Mouse (Mus musculus): ENCODE data around the gene St5. TPM values are rescaled to one million over a fixed set of nuclear protein-coding genes. Genes with fewer than 3 reads are reported as not detected.

St5 gene
- polyA plus RNA-seq, 1 experiment from 2014 or later, result 45.1 TPM

DNA sequence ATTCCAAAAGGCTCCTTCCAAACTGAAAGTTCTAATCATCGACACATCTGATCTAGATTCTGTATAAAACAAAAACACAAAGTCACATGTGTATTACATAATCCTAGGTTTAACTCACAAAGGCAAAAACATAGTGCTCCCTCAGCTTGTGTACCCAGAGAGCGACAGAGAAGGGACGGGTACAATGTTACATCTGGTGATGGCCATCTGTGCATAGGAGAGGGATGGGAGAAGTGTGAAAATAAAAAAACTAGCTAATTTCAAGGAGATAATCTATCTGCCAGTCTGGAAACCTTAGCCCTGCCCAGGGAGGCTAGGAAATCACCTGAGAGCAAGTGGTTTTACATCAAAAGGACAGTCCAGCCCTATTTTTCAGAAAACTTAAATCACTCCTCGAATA lies 40.8 kb downstream of the St5 start:
- no peak overlapping the region for H3K4me3 ChIP-seq
- H3K4me2 ChIP-seq, result no peak overlapping the region
- H3K4me1 ChIP-seq, result peaks cover 17% of the 10 kb centered on the region
- ATAC-seq (ENCODE audit: insufficient number of reproducible peaks, insufficient read depth, low FRiP score, low TSS enrichment, low read depth), result no peak
- WGBS, result 54% methylated on average over 4 of the region's 4 CpGs
- no peaks in the 10 kb centered on the region for H3K27me3 ChIP-seq
- H3K9ac ChIP-seq, result no peak overlapping the region
- H3K27ac ChIP-seq, result no peak overlapping the region
- H3K9me3 ChIP-seq, result no peaks in the 10 kb centered on the region
- H3K36me3 ChIP-seq, result no peaks in the 10 kb centered on the region

DNA sequence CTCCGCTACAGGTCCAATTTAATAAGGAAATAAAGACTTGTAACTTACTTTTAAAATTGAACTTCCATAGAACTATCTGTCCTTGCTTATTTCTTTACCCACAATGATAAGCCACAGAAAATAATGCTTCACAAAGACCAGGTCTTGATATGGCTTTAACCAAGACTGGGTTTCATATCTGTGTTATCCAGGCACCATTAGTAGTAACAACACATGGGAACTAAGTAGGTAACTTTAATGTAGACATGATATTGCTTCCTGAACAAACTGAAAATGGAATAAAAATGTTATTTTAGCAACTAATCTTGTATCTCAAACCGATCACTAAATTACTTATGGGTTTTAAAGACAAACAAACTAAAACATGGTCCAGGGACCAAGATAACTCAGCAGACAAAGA lies 44.1 kb downstream of the St5 start:
- H3K27ac ChIP-seq, result no peak overlapping the region
- H3K27me3 ChIP-seq, result no peaks in the 10 kb centered on the region
- peaks cover 17% of the 10 kb centered on the region for H3K4me1 ChIP-seq
- no peaks in the 10 kb centered on the region for H3K9me3 ChIP-seq
- H3K9ac ChIP-seq, result no peak overlapping the region
- H3K4me2 ChIP-seq, result no peak overlapping the region
- H3K36me3 ChIP-seq, result peaks cover 7% of the 10 kb centered on the region; the same call in 1 of the 2 replicates
- no peak for ATAC-seq (ENCODE audit: insufficient number of reproducible peaks, insufficient read depth, low FRiP score, low TSS enrichment, low read depth)
- no peak overlapping the region for H3K4me3 ChIP-seq
- WGBS, result 93% methylated on average over 2 of the region's 2 CpGs

DNA sequence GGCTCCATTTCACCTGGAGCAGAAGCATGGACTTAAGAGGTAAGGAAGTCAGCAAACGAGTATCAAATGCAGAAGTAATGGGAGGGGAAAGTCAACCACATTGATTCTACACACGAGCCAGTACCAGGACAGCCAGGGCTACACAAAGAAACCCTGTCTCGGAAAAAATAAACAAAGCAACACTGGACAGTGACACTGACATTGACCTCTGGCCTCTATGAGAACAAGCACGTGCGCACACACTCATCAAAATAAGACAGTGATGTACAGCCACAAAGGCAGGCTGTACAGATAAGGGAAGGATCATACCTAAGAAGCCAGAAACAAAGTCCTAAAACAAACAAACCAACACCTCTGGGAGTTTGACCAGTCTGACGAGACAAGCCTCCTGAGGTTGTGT lies 45.5 kb downstream of the St5 start:
- no peak overlapping the region for H3K4me2 ChIP-seq
- no peaks in the 10 kb centered on the region for H3K27me3 ChIP-seq
- H3K4me1 ChIP-seq, result peaks cover 16% of the 10 kb centered on the region
- WGBS, result 51% methylated on average over 6 of the region's 6 CpGs
- no peak for ATAC-seq (ENCODE audit: insufficient number of reproducible peaks, insufficient read depth, low FRiP score, low TSS enrichment, low read depth)
- no peak overlapping the region for H3K27ac ChIP-seq
- H3K4me3 ChIP-seq, result no peak overlapping the region
- H3K36me3 ChIP-seq, result peaks cover 7% of the 10 kb centered on the region; the same call in 1 of the 2 replicates
- H3K9ac ChIP-seq, result no peak overlapping the region
- H3K9me3 ChIP-seq, result no peaks in the 10 kb centered on the region

DNA sequence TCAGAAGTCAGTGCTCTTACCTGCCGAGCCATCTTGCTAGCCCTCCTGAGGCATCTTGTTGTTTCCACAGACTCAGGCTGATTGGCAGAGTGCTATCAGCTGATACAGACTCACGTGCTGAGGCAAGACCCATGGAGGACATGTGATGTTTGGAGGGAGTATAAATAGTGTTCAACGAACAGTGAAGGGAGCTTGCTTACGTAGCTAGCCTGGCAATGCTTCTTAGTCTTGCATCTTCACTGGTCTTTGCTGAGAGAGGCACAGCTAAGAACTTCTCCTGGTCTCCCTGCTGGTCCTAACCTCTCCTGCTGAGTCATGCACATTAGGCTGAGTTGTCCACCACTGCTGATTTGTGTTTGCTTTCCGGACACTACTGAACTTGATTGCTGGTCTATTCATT lies 48.5 kb downstream of the St5 start:
- Histone ChIP-seq H3K4me3 (no peak overlapping the region), H3K27ac (no peak overlapping the region), H3K9me3 (no peaks in the 10 kb centered on the region), H3K27me3 (no peaks in the 10 kb centered on the region), H3K9ac (no peak overlapping the region), H3K4me1 (peaks cover 2% of the 10 kb centered on the region; the same call in 1 of the 2 replicates), H3K36me3 (peaks cover 7% of the 10 kb centered on the region; the same call in 1 of the 2 replicates), H3K4me2 (no peak overlapping the region)
- ATAC-seq (ENCODE audit: insufficient number of reproducible peaks, insufficient read depth, low FRiP score, low TSS enrichment, low read depth), result no peak
- WGBS, result 85% methylated on average over 5 of the region's 5 CpGs

DNA sequence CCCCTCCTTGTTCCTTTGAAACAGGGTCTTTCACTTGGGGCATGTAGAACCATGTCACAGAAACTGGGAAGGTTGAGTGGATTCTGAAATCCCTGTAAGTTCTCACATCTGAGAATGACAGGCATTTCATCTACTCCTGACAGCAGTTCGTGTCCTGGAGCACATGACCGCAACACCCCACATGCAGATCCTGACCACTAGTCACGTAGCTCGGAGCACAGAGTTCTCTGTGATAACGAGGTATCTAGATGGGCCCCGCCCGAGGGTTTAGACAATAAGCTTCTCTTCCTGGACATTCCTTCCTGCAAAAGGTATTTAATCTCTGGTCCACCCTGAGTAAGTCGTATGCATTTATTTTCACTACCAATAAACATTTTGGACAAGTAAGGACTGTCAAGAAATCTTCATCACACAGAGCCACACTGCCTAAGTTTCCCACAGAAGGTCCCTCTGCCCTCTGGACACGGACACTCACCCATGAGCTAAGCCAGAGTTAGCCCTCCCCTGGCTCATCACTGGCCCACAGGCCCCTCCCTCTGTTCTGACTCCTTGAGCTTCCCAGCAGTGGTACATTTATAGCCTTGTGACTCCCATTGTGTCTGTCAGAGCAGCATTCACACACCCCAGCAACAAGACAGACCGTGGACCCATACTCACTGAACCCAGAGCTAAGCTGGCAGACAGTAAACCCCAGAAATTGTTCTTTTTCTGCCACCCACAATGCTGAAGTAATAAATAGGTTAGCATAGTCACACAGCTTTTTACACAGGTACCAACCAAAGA lies 54.4 kb downstream of the St5 start:
- Histone ChIP-seq H3K4me2 (no peak overlapping the region), H3K36me3 (no peaks in the 10 kb centered on the region), H3K4me3 (no peak overlapping the region), H3K9me3 (no peaks in the 10 kb centered on the region), H3K27ac (no peak overlapping the region), H3K9ac (no peak overlapping the region), H3K4me1 (0 out of 2 replicates have a peak, but pooled peaks cover 5% of the 10 kb centered on the region), H3K27me3 (no peaks in the 10 kb centered on the region)
- no peak for ATAC-seq (ENCODE audit: insufficient number of reproducible peaks, insufficient read depth, low FRiP score, low TSS enrichment, low read depth)
- WGBS, result 79% methylated on average over 10 of the region's 10 CpGs

DNA sequence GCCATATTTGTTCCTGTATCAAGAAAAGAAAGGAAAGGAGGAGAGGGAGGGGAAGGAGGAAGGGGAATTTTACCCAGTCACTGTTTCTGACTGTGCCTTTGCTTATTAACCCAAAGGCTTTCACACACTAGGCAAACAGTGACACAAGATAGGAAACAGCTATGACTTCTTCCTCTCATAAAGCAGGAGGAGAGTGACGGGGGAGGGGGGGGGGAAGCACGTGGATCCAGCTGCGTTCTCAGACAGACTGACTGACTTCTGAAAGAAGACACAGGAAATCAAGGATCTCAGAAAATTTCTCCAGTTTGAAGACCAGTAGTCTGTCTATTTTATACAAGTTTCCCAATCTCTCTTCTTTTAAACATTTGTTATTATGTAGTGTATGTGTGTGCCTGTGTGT lies 56.8 kb downstream of the St5 start:
- 32% methylated on average over 3 of the region's 3 CpGs for WGBS

DNA sequence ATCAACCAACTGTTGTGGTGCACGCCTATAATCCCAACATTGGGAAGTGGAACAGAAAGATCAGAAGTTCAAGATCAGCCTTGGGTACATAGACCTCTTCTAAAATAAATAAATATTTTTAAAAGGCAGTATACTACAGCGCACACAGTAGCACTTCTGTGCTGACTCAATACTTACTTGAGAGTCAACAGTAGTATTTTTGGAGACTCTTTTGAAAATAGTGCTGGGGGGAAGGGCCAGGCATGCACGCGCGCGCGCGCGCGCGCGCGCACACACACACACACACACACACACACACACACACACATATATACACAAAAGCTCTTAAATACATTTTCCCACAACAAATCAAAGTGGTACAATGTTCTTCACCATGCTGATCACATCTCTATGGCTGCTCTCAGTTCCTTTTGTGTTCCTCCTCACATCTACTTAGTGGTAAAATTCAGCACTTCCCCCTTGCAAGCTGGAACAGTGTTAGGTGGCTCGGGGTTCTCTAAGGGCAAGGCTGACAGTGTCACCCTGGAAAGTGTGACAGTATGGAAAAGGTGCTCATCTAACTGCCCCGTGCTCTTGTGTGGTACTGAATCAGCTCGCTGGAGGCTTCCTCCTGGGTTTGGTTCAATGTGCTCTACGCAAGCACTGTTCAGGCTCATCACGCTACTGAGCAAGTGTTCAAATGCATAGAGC lies 60.0 kb downstream of the St5 start:
- Histone ChIP-seq H3K9ac (no peak overlapping the region), H3K27me3 (no peaks in the 10 kb centered on the region), H3K9me3 (no peaks in the 10 kb centered on the region), H3K36me3 (no peaks in the 10 kb centered on the region), H3K4me1 (peaks cover 32% of the 10 kb centered on the region), H3K4me3 (no peak overlapping the region), H3K27ac (no peak overlapping the region), H3K4me2 (no peak overlapping the region)
- no peak for ATAC-seq (ENCODE audit: insufficient number of reproducible peaks, insufficient read depth, low FRiP score, low TSS enrichment, low read depth)
- 96% methylated on average over 18 of the region's 18 CpGs for WGBS

More for the DNA sequence above, 56.8 kb downstream of the St5 start:
- no peak for ATAC-seq (ENCODE audit: insufficient number of reproducible peaks, insufficient read depth, low FRiP score, low TSS enrichment, low read depth)
- Histone ChIP-seq H3K27me3 (no peaks in the 10 kb centered on the region), H3K9ac (no peak overlapping the region), H3K36me3 (no peaks in the 10 kb centered on the region), H3K4me1 (peaks cover 20% of the 10 kb centered on the region), H3K4me3 (no peak overlapping the region), H3K9me3 (no peaks in the 10 kb centered on the region), H3K27ac (no peak overlapping the region), H3K4me2 (no peak overlapping the region)

DNA sequence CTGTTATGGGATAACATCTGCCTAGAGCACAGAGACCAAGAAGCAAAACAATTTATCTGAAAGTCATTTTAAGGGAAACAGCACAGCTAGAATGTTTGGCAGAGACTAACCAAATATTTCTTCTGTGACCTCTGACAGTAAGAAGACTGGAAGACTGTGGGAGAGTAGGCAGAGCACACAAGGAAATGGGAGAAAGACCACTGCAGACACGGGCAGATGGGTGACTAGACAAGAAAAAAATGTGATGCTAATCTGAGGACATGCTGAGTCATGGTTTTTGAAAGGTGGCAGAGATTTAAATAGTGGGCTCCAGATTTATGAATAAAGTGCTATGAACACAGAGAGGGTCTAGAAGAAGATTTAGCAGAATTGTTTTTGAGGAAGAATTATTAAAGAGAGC lies 61.4 kb downstream of the St5 start:
- Histone ChIP-seq H3K4me2 (no peak overlapping the region), H3K27ac (peak overlapping the region; percentile 34; the same call in 1 of the 2 replicates), H3K4me1 (peaks cover 43% of the 10 kb centered on the region), H3K4me3 (no peak overlapping the region), H3K36me3 (no peaks in the 10 kb centered on the region), H3K27me3 (no peaks in the 10 kb centered on the region), H3K9ac (no peak overlapping the region), H3K9me3 (no peaks in the 10 kb centered on the region)
- no peak for ATAC-seq (ENCODE audit: insufficient number of reproducible peaks, insufficient read depth, low FRiP score, low TSS enrichment, low read depth)
- 5% methylated on average over 1 of the region's 1 CpGs for WGBS

DNA sequence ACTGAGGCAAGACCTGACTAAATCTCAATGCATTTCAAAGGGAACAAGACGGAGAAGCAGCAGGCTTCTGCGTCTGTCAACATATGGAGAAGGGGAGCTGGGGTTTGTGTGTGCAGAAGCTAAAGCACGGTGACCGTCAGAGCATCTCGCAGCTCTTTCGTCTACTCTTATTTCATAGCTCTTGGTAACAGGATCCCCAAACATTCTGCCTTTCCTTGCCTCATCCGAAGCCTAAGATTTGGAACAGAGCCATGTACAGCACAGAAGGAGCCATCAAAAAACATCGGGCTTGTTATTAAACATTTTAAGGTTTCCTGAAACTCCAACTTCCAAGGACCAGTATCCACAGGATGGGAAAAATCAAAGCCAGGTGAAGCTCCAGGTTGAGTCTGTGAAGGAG lies 62.3 kb downstream of the St5 start:
- no peaks in the 10 kb centered on the region for H3K9me3 ChIP-seq
- H3K4me3 ChIP-seq, result no peak overlapping the region
- H3K4me1 ChIP-seq, result peaks cover 49% of the 10 kb centered on the region
- no peak for ATAC-seq (ENCODE audit: insufficient number of reproducible peaks, insufficient read depth, low FRiP score, low TSS enrichment, low read depth)
- no peak overlapping the region for H3K27ac ChIP-seq
- WGBS, result 24% methylated on average over 8 of the region's 8 CpGs
- 0 out of 2 replicates have a peak overlapping the region, but pooled peaks have one; percentile 12 for H3K9ac ChIP-seq
- H3K4me2 ChIP-seq, result no peak overlapping the region
- H3K36me3 ChIP-seq, result no peaks in the 10 kb centered on the region
- H3K27me3 ChIP-seq, result no peaks in the 10 kb centered on the region

DNA sequence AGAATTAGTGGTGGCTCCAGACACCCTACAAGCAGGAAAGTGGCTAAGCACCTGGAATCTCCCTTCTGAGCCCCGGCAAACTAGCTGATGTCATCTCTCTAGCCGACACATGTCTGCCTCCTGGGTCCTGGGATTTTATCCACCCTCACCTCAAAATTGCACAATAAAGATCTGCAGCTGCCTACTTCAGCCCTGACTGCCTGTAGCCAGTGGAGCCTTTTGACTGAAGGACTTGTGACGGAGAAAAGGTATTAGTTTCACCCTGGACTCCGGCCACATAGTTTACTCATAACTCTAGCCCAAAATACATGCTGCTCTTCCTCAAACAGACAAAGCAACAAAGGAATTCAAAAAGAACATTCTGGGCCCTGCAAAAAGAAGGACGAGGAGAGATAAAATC lies 66.0 kb downstream of the St5 start:
- no peak overlapping the region for H3K4me2 ChIP-seq
- no peak overlapping the region for H3K4me3 ChIP-seq
- no peaks in the 10 kb centered on the region for H3K27me3 ChIP-seq
- 0 out of 2 replicates have a peak overlapping the region, but pooled peaks have one; percentile 32 for H3K9ac ChIP-seq
- ATAC-seq (ENCODE audit: insufficient number of reproducible peaks, insufficient read depth, low FRiP score, low TSS enrichment, low read depth), result no peak
- no peaks in the 10 kb centered on the region for H3K9me3 ChIP-seq
- H3K36me3 ChIP-seq, result no peaks in the 10 kb centered on the region
- peaks cover 45% of the 10 kb centered on the region for H3K4me1 ChIP-seq
- WGBS, result 37% methylated on average over 5 of the region's 5 CpGs
- H3K27ac ChIP-seq, result peak overlapping the region; percentile 64

DNA sequence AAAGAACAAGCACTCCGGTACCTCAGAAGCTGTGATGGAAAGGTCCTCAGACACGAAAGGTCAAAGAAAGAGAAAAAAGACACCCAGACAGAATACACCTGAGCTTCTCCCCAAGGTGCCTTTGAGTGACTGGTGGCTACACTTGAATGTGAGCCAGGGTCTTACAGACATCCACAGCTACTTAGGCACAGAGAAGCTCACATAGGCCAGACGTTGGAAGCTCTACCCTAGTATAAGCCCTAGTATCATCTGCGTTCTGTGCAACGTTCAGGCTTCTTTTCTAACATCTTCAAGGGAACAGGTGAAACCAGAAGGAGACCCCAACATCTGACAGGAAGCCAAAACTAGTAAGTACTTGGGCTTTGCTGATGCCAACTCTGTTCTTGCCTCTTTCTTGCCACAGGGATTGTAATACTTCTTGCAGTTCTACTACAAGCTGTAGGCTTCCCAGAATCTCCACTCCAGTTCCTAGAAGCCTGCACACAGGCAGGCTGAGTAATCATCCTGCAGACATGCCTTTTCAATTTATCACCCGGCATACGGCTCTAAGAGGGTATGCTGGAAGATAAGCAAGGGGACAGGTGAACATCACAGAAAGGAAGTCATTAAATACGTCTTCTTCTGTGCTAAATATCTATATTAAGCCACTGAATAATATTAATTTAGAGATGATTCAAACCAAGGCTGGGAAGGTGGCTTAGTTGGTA lies 67.2 kb downstream of the St5 start:
- ATAC-seq (ENCODE audit: insufficient number of reproducible peaks, insufficient read depth, low FRiP score, low TSS enrichment, low read depth), result no peak
- no peaks in the 10 kb centered on the region for H3K9me3 ChIP-seq
- H3K27me3 ChIP-seq, result no peaks in the 10 kb centered on the region
- peaks cover 36% of the 10 kb centered on the region for H3K4me1 ChIP-seq
- H3K4me3 ChIP-seq, result no peak overlapping the region
- no peak overlapping the region for H3K27ac ChIP-seq
- H3K9ac ChIP-seq, result no peak overlapping the region
- H3K4me2 ChIP-seq, result no peak overlapping the region
- 72% methylated on average over 8 of the region's 8 CpGs for WGBS
- no peaks in the 10 kb centered on the region for H3K36me3 ChIP-seq

Measured in embryonic facial prominence, embryonic 13.5 days (tissue).